Mouse (Mus musculus) MEL (cell line): ENCODE measurements around the gene Cenpa.
A peak's percentile ranks its signal among the peaks of the same experiment; 100 is the strongest.

ENCODE experiments used
- BHLHE40 ChIP-seq: IDR thresholded peaks from 2 replicates; pipeline ENCODE4 v1.6.1; 2012; ENCODE audit warnings: low read depth, mild to moderate bottlenecking, inconsistent platforms, low read length, improper control_type of control experiment, borderline replicate concordance
- CTCF ChIP-seq, 3 experiments: IDR thresholded peaks in 2 of 3; conservative IDR thresholded peaks in 1 of 3; 2 replicates each; pipeline ENCODE4 v1.5.1; 2011 to 2012; ENCODE audit warnings: low read length in 3 of 3, low read depth in 2 of 3, mild to moderate bottlenecking in 2 of 3, improper control_type of control experiment in 1 of 3, inconsistent platforms in 1 of 3, mixed read lengths in 1 of 3, moderate library complexity in 1 of 3; ENCODE audit not compliant: control insufficient read depth in 1 of 3, insufficient read depth in 1 of 3, poor library complexity in 1 of 3, severe bottlenecking in 1 of 3
- GABPA ChIP-seq: IDR thresholded peaks from 2 replicates; pipeline ENCODE4 v1.6.1; 2012; ENCODE audit warnings: low read depth, mild to moderate bottlenecking, inconsistent platforms, low read length, improper control_type of control experiment, moderate library complexity
- GATA1 ChIP-seq: IDR thresholded peaks from 2 replicates; pipeline ENCODE4 v1.6.1; 2011; ENCODE audit warnings: low read depth, low read length, improper control_type of control experiment
- HCFC1 ChIP-seq: IDR thresholded peaks from 2 replicates; pipeline ENCODE4 v1.6.1; 2012; ENCODE audit warnings: low read depth, mild to moderate bottlenecking, inconsistent platforms, low read length, improper control_type of control experiment, moderate library complexity
- MAFK ChIP-seq: IDR thresholded peaks from 2 replicates; pipeline ENCODE4 v1.6.1; 2011; ENCODE audit warnings: low read depth, mild to moderate bottlenecking, low read length, improper control_type of control experiment, borderline replicate concordance
- MAX ChIP-seq: IDR thresholded peaks from 2 replicates; pipeline ENCODE4 v1.6.1; 2011; ENCODE audit warnings: low read length, improper control_type of control experiment
- MYC ChIP-seq: IDR thresholded peaks from 2 replicates; pipeline ENCODE4 v1.6.1; 2011; ENCODE audit warnings: low read depth, mild to moderate bottlenecking, low read length, improper control_type of control experiment, moderate library complexity
- POLR2A ChIP-seq, 2 experiments: IDR thresholded peaks; 2 replicates each; pipeline ENCODE4 v1.6.1; 2011 to 2012; ENCODE audit warnings: low read length in 2 of 2, mild to moderate bottlenecking in 2 of 2, control low read depth in 1 of 2, improper control_type of control experiment in 1 of 2, low read depth in 1 of 2, moderate library complexity in 1 of 2; ENCODE audit not compliant: control insufficient read depth in 1 of 2, insufficient read depth in 1 of 2, poor library complexity in 1 of 2

DNA sequence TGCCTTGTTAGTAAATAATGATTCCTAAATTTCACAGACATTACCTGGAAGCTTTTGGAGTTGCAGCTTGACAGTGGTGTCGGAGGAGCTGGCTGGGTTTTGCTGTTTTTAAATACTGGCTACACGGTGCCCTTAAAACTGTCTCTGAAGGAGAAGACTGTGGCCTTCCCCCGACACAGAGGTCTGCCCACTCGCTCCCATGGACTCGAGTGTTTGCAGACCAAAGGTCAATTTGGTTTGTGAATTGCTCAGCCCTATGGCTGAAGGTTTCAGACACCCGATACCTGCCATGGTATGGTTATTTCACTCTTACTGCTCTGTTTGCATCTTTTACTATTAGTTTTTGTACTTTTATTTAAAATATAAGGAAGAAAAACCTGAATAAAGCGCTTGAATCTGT, 7.4 kb downstream of the Cenpa start:
- TF ChIP-seq MAFK (no peak), CTCF (IDR thresholded peaks at IDR 0.05 in 2 of 3, conservative IDR thresholded peaks at IDR 0.05 in 1 of 3; ENCODE audit: control insufficient read depth in 1 of 3, insufficient read depth in 1 of 3, low read depth in 2 of 3, low read length in 3 of 3, poor library complexity in 1 of 3, severe bottlenecking in 1 of 3) (no peak), BHLHE40 (no peak), POLR2A (IDR thresholded peaks at IDR 0.05; ENCODE audit: control insufficient read depth in 1 of 2, insufficient read depth in 1 of 2, low read depth in 1 of 2, low read length in 2 of 2, poor library complexity in 1 of 2) (0 out of 4 replicates have a peak, but pooled peaks of 1 of the 2 experiments have one; percentile 28), HCFC1 (no peak), GABPA (no peak), MAX (no peak), MYC (no peak), GATA1 (no peak)
